21 mouse cellular contexts compared by ENCODE assay signal in genomic region chr19:16085248-16085647, GRCm38 (mm10). TPM values are rescaled to one million over a fixed set of nuclear protein-coding genes. Genes with fewer than 3 reads are reported as not detected.
A peak's percentile ranks its signal among the peaks of the same experiment; 100 is the strongest.
DNase-seq lines count a peak whose midpoint lies in the region; ATAC-seq and TF ChIP-seq lines count a peak whose summit lies in the region.
"Had no signal": no experiment of that assay in that cellular context is flagged by ENCODE, and none has a peak within 500 bp of the region (broad histone marks: within the 10 kb centered on the region; RNA-seq: fewer than 3 reads in every experiment).

No protein-coding gene starts in this region.

- H3K9me3 ChIP-seq in forebrain, postnatal 0 days (ENCODE audit: low read length): no peaks in the 10 kb centered on the region
- peaks cover 15% of the 10 kb centered on the region for H3K9me3 ChIP-seq in forebrain, embryonic 10.5 days
- peaks cover 2% of the 10 kb centered on the region; the same call in 1 of the 2 replicates for H3K9me3 ChIP-seq in liver, embryonic 12.5 days (replicated peaks)
- H3K9me3 ChIP-seq: embryonic facial prominence, embryonic 12.5 days; liver, embryonic 15.5 days; stomach, embryonic 15.5 days had no signal

- no peaks in the 10 kb centered on the region for H3K36me3 ChIP-seq in forebrain, postnatal 0 days (ENCODE audit: insufficient read depth)
- H3K36me3 ChIP-seq in forebrain, embryonic 10.5 days (replicated peaks): no peaks in the 10 kb centered on the region
- H3K36me3 ChIP-seq in liver, adult 2 months (ENCODE audit: control insufficient read depth, insufficient read depth, low read length): no peaks in the 10 kb centered on the region
- H3K36me3 ChIP-seq in liver, embryonic 12.5 days: no peaks in the 10 kb centered on the region
- no peaks in the 10 kb centered on the region for H3K36me3 ChIP-seq in macrophage (ENCODE audit: inconsistent target)
- H3K36me3 ChIP-seq: embryonic facial prominence, embryonic 12.5 days; limb, embryonic 13.5 days; liver, embryonic 15.5 days; stomach, embryonic 15.5 days had no signal

- TF ChIP-seq CTCF in forebrain, postnatal 0 days (IDR thresholded peaks at IDR 0.05; ENCODE audit: low read depth): no peak
- no peak for TF ChIP-seq CTCF in liver, adult 2 months (IDR thresholded peaks at IDR 0.05; ENCODE audit: low read depth, low read length)

- no peak for TF ChIP-seq POLR2A in liver, adult 2 months (IDR thresholded peaks at IDR 0.05; ENCODE audit: extremely low read depth, insufficient read depth, low read length)

- H3K4me2 ChIP-seq in forebrain, postnatal 0 days (ENCODE audit: low read depth): no peak overlapping the region
- H3K4me2 ChIP-seq in liver, embryonic 12.5 days: no peak overlapping the region
- H3K4me2 ChIP-seq: embryonic facial prominence, embryonic 12.5 days; limb, embryonic 13.5 days; liver, embryonic 15.5 days; stomach, embryonic 15.5 days had no signal

- no peak overlapping the region for H3K9ac ChIP-seq in forebrain, postnatal 0 days
- H3K9ac ChIP-seq in liver, adult 2 months (ENCODE audit: low read depth, low read length): no peak overlapping the region
- H3K9ac ChIP-seq in liver, embryonic 12.5 days: no peak overlapping the region
- H3K9ac ChIP-seq: embryonic facial prominence, embryonic 12.5 days; limb, embryonic 13.5 days; liver, embryonic 15.5 days; stomach, embryonic 15.5 days had no signal

- WGBS in forebrain, postnatal 0 days: 44% methylated on average over 4 of the region's 4 CpGs
- 76% methylated on average over 4 of the region's 4 CpGs for WGBS in forebrain, embryonic 10.5 days
- 83% methylated on average over 4 of the region's 4 CpGs for WGBS in liver, adult 2 months
- WGBS in liver, embryonic 12.5 days (ENCODE audit: insufficient replicate concordance): 54% methylated on average over 4 of the region's 4 CpGs
- 46% methylated on average over 4 of the region's 4 CpGs for WGBS in macrophage (ENCODE audit: missing documents)

- DNase-seq in forebrain, postnatal 0 days: peak; percentile 53
- DNase-seq in forebrain, embryonic 10.5 days (ENCODE audit: extremely low spot score, low spot score): no peak
- DNase-seq in liver, adult 2 months (ENCODE audit: extremely low read depth, low read depth, low spot score): peak; percentile 15
- peak; percentile 13 for DNase-seq in brain, adult 2 months (ENCODE audit: low read depth, low spot score)
- DNase-seq in testis, postnatal 14 days (ENCODE audit: low spot score): no peak
- DNase-seq: adrenal gland, postnatal 25 days; cerebellum, adult 9-10 months; gastrocnemius, postnatal 25 days; kidney, adult 11 months; retina, postnatal 1 day; thymus, adult 2 months had no signal

- H3K4me3 ChIP-seq in forebrain, postnatal 0 days (ENCODE audit: low read depth, low read length): no peak overlapping the region
- H3K4me3 ChIP-seq in forebrain, embryonic 10.5 days: no peak overlapping the region
- no peak overlapping the region for H3K4me3 ChIP-seq in liver, adult 2 months (ENCODE audit: insufficient read depth, low read depth, low read length)
- H3K4me3 ChIP-seq in liver, embryonic 12.5 days: no peak overlapping the region
- no peak overlapping the region for H3K4me3 ChIP-seq in macrophage (ENCODE audit: inconsistent target)
- H3K4me3 ChIP-seq: embryonic facial prominence, embryonic 12.5 days; limb, embryonic 13.5 days; liver, embryonic 15.5 days; megakaryocyte, embryonic 14.5 days; stomach, embryonic 15.5 days had no signal

- H3K79me2 ChIP-seq in liver, adult 2 months (ENCODE audit: control insufficient read depth, insufficient read depth, low read length): no peaks in the 10 kb centered on the region
- no peaks in the 10 kb centered on the region for H3K79me2 ChIP-seq in macrophage (ENCODE audit: inconsistent target)

- H3K4me1 ChIP-seq in forebrain, postnatal 0 days (ENCODE audit: insufficient read depth): no peaks in the 10 kb centered on the region
- no peaks in the 10 kb centered on the region for H3K4me1 ChIP-seq in forebrain, embryonic 10.5 days
- H3K4me1 ChIP-seq in liver, adult 2 months (ENCODE audit: control insufficient read depth, insufficient read depth, low read length): no peaks in the 10 kb centered on the region
- H3K4me1 ChIP-seq in liver, embryonic 12.5 days: no peaks in the 10 kb centered on the region
- H3K4me1 ChIP-seq: embryonic facial prominence, embryonic 12.5 days; limb, embryonic 13.5 days; liver, embryonic 15.5 days; stomach, embryonic 15.5 days had no signal

- no peaks in the 10 kb centered on the region for H3K27me3 ChIP-seq in forebrain, postnatal 0 days (ENCODE audit: insufficient read depth, low read length)
- no peaks in the 10 kb centered on the region for H3K27me3 ChIP-seq in forebrain, embryonic 10.5 days (ENCODE audit: poor library complexity, severe bottlenecking)
- no peaks in the 10 kb centered on the region for H3K27me3 ChIP-seq in liver, adult 2 months (ENCODE audit: control insufficient read depth, insufficient read depth, low read length)
- H3K27me3 ChIP-seq in liver, embryonic 12.5 days (replicated peaks): no peaks in the 10 kb centered on the region
- H3K27me3 ChIP-seq: CH12.LX; embryonic facial prominence, embryonic 12.5 days; limb, embryonic 13.5 days; liver, embryonic 15.5 days; megakaryocyte, embryonic 14.5 days; stomach, embryonic 15.5 days had no signal

- peak; percentile 77 for ATAC-seq in forebrain, postnatal 0 days
- no peak for ATAC-seq in liver, embryonic 12.5 days

- no peak overlapping the region for H3K27ac ChIP-seq in forebrain, postnatal 0 days (ENCODE audit: low read depth, low read length)
- H3K27ac ChIP-seq in forebrain, embryonic 10.5 days: no peak overlapping the region
- H3K27ac ChIP-seq in liver, adult 2 months (replicated peaks; ENCODE audit: insufficient read depth, low read depth, low read length): no peak overlapping the region
- H3K27ac ChIP-seq in liver, embryonic 12.5 days: no peak overlapping the region
- H3K27ac ChIP-seq in macrophage: peak overlapping the region; percentile 77
- H3K27ac ChIP-seq: embryonic facial prominence, embryonic 12.5 days; kidney, postnatal 0 days; limb, embryonic 13.5 days; liver, embryonic 15.5 days; stomach, embryonic 15.5 days had no signal

RNA-seq across cellular contexts. Expression of gene Gnaq, which starts 47.4 kb away (rescaled TPM):
- total RNA-seq in forebrain, postnatal 0 days (2014; rRNA removed): 115 and 143 TPM in 2 replicates
- polyA plus RNA-seq in forebrain, postnatal 0 days (2015; fragmentation: Nextera tagmentation; extraction: Ambion mirVana): 60.1 and 94.2 TPM in 2 replicates
- polyA plus RNA-seq in forebrain, embryonic 10.5 days (2016; fragmentation: Nextera tagmentation; extraction: Ambion mirVana): 20.7 and 24.5 TPM in 2 replicates
- total RNA-seq in liver, adult 2 months (2014; rRNA removed): 10.2 and 12.8 TPM in 2 replicates
- polyA plus RNA-seq in liver, adult 2 months (2012; rRNA removed): 4.6 and 5.2 TPM in 2 replicates
- polyA plus RNA-seq in liver, embryonic 12.5 days (2016; fragmentation: Nextera tagmentation; extraction: Ambion mirVana): 5.6 and 5.8 TPM in 2 replicates
- 100 to 1,000 TPM; 111 to 223 (median 174) TPM for total RNA-seq in macrophage (2018; cell fraction: chromatin; rRNA removed)
- 10 to 100 TPM; 39.0 to 96.9 (median 65.1) TPM for total RNA-seq in macrophage (2018; cell fraction: cytosol; rRNA removed)
- total RNA-seq in macrophage (2018; cell fraction: nucleus; rRNA removed): 100 to 1,000 TPM in 25 of 26 experiments, 10 to 100 TPM in 1; 94.4 to 285 (median 144) TPM
- polyA plus RNA-seq in macrophage (2018): 52.0 to 78.9 TPM (median 60.5 TPM) in 3 replicates
- total RNA-seq: MEL had no signal

Comparison
In these comparisons a context has a peak if more than half of its experiments do, and no peak if none do; other contexts are left out.
1. DNase-seq: peak in forebrain, postnatal 0 days (single experiment), liver, adult 2 months (single experiment) and brain, adult 2 months (single experiment); none in forebrain, embryonic 10.5 days (single experiment) and testis, postnatal 14 days (single experiment).